Mouse (Mus musculus): ENCODE results near the gene Erich3. TPM values are rescaled to one million over a fixed set of nuclear protein-coding genes. Genes with fewer than 3 reads are reported as not detected.

Gene Erich3
- polyA plus RNA-seq, 1 experiment from 2014 or later = not detected

DNA sequence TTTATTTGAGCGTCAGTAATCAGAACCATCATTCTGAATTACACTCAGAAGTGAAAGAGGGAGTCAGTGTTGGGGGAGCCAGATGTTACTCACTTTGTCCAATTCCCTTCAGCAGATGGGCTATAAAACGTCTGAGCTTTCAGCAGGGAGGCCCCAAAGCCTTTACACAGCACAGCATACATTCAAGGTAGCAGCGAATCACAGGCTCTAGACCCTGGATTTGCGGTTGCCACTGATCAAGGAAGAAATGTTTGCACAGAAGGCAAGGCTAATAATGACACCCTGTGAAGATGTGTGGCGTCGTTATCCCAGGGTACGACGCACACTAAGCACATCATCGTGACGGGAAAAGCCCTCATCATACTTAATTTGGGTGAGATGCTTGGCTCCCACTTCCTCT, 67.8 kb downstream of the Erich3 start:
- 86% methylated on average over 10 of the region's 10 CpGs for WGBS
- ATAC-seq (replicated peaks; ENCODE audit: low FRiP score) (no peak), DNase-seq (ENCODE audit: low spot score) (no peak)
- Histone ChIP-seq H3K4me2 (no peak overlapping the region), H3K4me3 (ENCODE audit: low read depth, low read length) (no peak overlapping the region), H3K27ac (ENCODE audit: low read depth, low read length) (no peak overlapping the region), H3K9me3 (ENCODE audit: control insufficient read depth, low read length) (no peaks in the 10 kb centered on the region), H3K27me3 (replicated peaks; ENCODE audit: control insufficient read depth, insufficient read depth, low read length) (no peaks in the 10 kb centered on the region), H3K9ac (ENCODE audit: low read depth, low read length) (no peak overlapping the region), H3K4me1 (replicated peaks; ENCODE audit: control insufficient read depth, insufficient read depth, low read length) (no peaks in the 10 kb centered on the region), H3K36me3 (ENCODE audit: control insufficient read depth, insufficient read depth, low read length) (no peaks in the 10 kb centered on the region)

DNA sequence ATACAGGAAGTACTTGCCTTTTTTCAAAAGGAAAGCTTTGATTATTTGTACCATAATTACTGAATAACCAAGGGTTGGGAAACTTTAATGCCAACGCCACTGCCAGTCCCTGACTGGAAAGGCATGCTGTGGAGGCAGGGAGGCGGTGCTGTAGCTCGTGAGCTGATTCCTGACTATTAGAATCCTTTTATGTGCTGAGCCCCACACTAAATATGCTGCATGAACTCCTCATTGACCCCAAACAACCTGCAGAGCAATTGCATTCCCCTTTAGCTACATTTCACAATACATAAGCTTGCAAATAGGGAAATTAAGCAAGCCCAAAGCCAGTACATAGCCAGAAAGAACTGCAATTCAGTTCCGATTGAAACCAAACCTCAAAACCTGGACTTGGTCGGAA, 77.8 kb downstream of the Erich3 start:
- no peaks in the 10 kb centered on the region for H3K27me3 ChIP-seq (replicated peaks; ENCODE audit: control insufficient read depth, insufficient read depth, low read length)
- no peak overlapping the region for H3K4me2 ChIP-seq
- ATAC-seq (replicated peaks; ENCODE audit: low FRiP score) (no peak), DNase-seq (ENCODE audit: low spot score) (no peak)
- H3K9ac ChIP-seq (ENCODE audit: low read depth, low read length) = no peak overlapping the region
- no peaks in the 10 kb centered on the region for H3K36me3 ChIP-seq (ENCODE audit: control insufficient read depth, insufficient read depth, low read length)
- no peaks in the 10 kb centered on the region for H3K9me3 ChIP-seq (ENCODE audit: control insufficient read depth, low read length)
- H3K4me3 ChIP-seq (ENCODE audit: low read depth, low read length) = no peak overlapping the region
- no peaks in the 10 kb centered on the region for H3K4me1 ChIP-seq (replicated peaks; ENCODE audit: control insufficient read depth, insufficient read depth, low read length)
- 80% methylated on average over 5 of the region's 5 CpGs for WGBS
- no peak overlapping the region for H3K27ac ChIP-seq (ENCODE audit: low read depth, low read length)

DNA sequence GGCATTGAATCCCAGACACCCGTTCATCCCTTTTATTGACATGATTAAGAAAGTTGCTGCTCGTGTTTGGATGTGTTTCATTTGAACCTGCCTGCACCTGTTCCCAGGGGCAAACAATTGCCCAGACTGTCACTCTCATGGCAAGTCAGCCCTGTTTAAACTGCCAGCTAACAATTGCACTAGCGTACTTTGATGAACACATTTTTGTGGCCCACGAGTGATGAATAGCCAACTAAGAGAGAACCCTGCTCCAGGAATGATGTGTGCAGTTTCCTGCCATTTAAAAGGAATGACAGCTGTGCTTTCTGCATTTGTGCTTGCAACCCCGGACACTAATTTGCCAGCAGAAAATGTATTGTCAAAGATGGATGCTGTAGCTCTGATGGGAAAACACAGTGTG, 79.3 kb downstream of the Erich3 start:
- Histone ChIP-seq H3K27ac (ENCODE audit: low read depth, low read length) (no peak overlapping the region), H3K27me3 (replicated peaks; ENCODE audit: control insufficient read depth, insufficient read depth, low read length) (no peaks in the 10 kb centered on the region), H3K36me3 (ENCODE audit: control insufficient read depth, insufficient read depth, low read length) (no peaks in the 10 kb centered on the region), H3K4me3 (ENCODE audit: low read depth, low read length) (no peak overlapping the region), H3K4me1 (replicated peaks; ENCODE audit: control insufficient read depth, insufficient read depth, low read length) (no peaks in the 10 kb centered on the region), H3K4me2 (no peak overlapping the region), H3K9me3 (ENCODE audit: control insufficient read depth, low read length) (no peaks in the 10 kb centered on the region), H3K9ac (ENCODE audit: low read depth, low read length) (no peak overlapping the region)
- no peak for DNase-seq (ENCODE audit: low spot score)
- 73% methylated on average over 5 of the region's 5 CpGs for WGBS
- no peak for ATAC-seq (replicated peaks; ENCODE audit: low FRiP score)

DNA sequence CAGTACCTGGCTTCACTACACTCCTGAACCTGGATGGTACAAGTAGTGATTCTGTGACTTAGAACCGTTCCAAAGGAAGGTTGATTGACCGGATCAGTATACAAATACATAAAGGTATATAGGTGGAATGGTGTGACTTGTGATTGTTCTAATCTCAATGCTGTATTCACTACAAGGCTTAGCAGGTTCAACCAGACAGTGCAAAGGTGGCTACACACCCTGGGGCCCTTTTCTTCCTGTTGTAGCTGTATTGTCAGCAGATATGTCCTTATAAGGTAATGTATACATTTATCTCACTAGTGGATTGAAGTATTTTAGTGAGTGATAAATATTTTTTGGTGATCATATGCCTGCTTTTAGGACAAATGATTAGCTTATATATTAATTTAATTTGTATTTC, 80.7 kb downstream of the Erich3 start:
- Histone ChIP-seq H3K27ac (ENCODE audit: low read depth, low read length) (no peak overlapping the region), H3K4me1 (replicated peaks; ENCODE audit: control insufficient read depth, insufficient read depth, low read length) (no peaks in the 10 kb centered on the region), H3K27me3 (replicated peaks; ENCODE audit: control insufficient read depth, insufficient read depth, low read length) (no peaks in the 10 kb centered on the region), H3K4me2 (no peak overlapping the region), H3K36me3 (ENCODE audit: control insufficient read depth, insufficient read depth, low read length) (no peaks in the 10 kb centered on the region), H3K9ac (ENCODE audit: low read depth, low read length) (no peak overlapping the region), H3K9me3 (ENCODE audit: control insufficient read depth, low read length) (no peaks in the 10 kb centered on the region), H3K4me3 (ENCODE audit: low read depth, low read length) (no peak overlapping the region)
- DNase-seq (ENCODE audit: low spot score) (no peak), ATAC-seq (replicated peaks; ENCODE audit: low FRiP score) (no peak)
- 73% methylated on average over 2 of the region's 2 CpGs for WGBS

DNA sequence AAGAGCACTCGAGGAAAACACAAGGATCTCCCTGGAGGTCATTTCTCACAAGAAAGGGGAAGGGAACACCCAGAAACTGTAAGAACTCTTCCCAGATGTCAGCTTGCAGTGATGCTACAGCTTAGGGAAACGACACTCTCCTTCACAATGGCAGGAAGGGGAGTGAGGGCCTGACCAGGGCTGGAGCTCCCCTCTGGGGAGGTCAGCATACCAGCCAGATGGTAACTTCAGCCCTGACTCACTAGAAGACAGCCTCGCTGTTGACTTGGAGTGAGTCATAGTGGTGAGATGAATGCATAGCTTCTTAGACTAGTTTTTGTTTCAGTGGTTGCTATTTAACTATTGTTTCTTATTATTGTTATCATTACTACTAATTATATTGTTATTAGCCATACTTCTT, 90.8 kb downstream of the Erich3 start:
- 37% methylated on average over 3 of the region's 3 CpGs for WGBS
- H3K4me1 ChIP-seq (replicated peaks; ENCODE audit: control insufficient read depth, insufficient read depth, low read length) = no peaks in the 10 kb centered on the region
- H3K9me3 ChIP-seq (ENCODE audit: control insufficient read depth, low read length) = no peaks in the 10 kb centered on the region
- H3K36me3 ChIP-seq (ENCODE audit: control insufficient read depth, insufficient read depth, low read length) = no peaks in the 10 kb centered on the region
- no peak for ATAC-seq (replicated peaks; ENCODE audit: low FRiP score)
- no peak overlapping the region for H3K4me3 ChIP-seq (ENCODE audit: low read depth, low read length)
- no peak overlapping the region for H3K9ac ChIP-seq (ENCODE audit: low read depth, low read length)
- H3K27ac ChIP-seq (ENCODE audit: low read depth, low read length) = no peak overlapping the region
- DNase-seq (ENCODE audit: low spot score) = no peak
- H3K4me2 ChIP-seq = no peak overlapping the region
- no peaks in the 10 kb centered on the region for H3K27me3 ChIP-seq (replicated peaks; ENCODE audit: control insufficient read depth, insufficient read depth, low read length)

DNA sequence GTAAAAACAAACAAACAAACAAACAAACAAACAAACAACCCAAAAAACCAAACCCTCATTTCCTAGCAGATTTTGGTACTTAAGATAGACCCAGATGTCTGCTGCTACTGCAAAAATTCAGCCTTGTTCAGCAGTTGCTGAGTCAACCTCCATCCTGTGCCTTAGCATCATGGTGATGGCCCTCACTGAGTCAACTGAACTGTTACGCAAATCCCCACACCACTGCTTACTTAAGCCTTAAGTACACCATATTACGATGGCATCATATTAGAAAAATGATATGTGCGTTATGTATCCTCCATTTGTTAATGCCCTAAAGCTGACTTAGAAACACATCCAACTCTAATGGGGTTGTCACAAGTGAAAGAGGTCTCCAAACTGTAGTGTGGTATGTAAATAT, 91.6 kb downstream of the Erich3 start:
- Histone ChIP-seq H3K9ac (ENCODE audit: low read depth, low read length) (no peak overlapping the region), H3K27ac (ENCODE audit: low read depth, low read length) (no peak overlapping the region), H3K9me3 (ENCODE audit: control insufficient read depth, low read length) (no peaks in the 10 kb centered on the region), H3K4me3 (ENCODE audit: low read depth, low read length) (no peak overlapping the region), H3K27me3 (replicated peaks; ENCODE audit: control insufficient read depth, insufficient read depth, low read length) (no peaks in the 10 kb centered on the region), H3K4me1 (replicated peaks; ENCODE audit: control insufficient read depth, insufficient read depth, low read length) (no peaks in the 10 kb centered on the region), H3K4me2 (no peak overlapping the region), H3K36me3 (ENCODE audit: control insufficient read depth, insufficient read depth, low read length) (no peaks in the 10 kb centered on the region)
- ATAC-seq (replicated peaks; ENCODE audit: low FRiP score) (no peak), DNase-seq (ENCODE audit: low spot score) (no peak)
- WGBS = 87% methylated on average over 3 of the region's 3 CpGs

DNA sequence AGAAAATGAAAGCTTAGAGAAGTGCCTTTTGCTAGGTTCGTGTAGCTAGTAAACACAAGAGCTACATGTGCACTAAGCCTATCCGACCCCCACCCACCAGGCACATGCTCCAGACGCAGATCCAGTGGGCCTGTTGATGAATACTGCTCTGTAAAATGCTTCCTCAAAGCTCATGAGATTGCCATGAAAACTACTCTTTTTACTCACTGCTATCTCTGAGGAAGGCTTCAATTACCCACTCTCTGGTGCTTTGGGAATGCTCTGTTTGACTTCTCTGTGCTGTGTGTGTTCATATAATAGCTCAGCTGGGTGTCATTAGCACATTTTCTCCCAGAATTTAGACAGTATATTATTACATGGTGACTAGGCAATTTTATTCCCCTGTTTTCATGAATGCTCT, 94.4 kb downstream of the Erich3 start:
- Histone ChIP-seq H3K27ac (ENCODE audit: low read depth, low read length) (no peak overlapping the region), H3K4me1 (replicated peaks; ENCODE audit: control insufficient read depth, insufficient read depth, low read length) (no peaks in the 10 kb centered on the region), H3K4me2 (no peak overlapping the region), H3K27me3 (replicated peaks; ENCODE audit: control insufficient read depth, insufficient read depth, low read length) (no peaks in the 10 kb centered on the region), H3K36me3 (ENCODE audit: control insufficient read depth, insufficient read depth, low read length) (no peaks in the 10 kb centered on the region), H3K9ac (ENCODE audit: low read depth, low read length) (no peak overlapping the region), H3K9me3 (ENCODE audit: control insufficient read depth, low read length) (no peaks in the 10 kb centered on the region), H3K4me3 (ENCODE audit: low read depth, low read length) (no peak overlapping the region)
- 84% methylated on average over 3 of the region's 3 CpGs for WGBS
- ATAC-seq (replicated peaks; ENCODE audit: low FRiP score) = no peak
- DNase-seq (ENCODE audit: low spot score) = no peak

DNA sequence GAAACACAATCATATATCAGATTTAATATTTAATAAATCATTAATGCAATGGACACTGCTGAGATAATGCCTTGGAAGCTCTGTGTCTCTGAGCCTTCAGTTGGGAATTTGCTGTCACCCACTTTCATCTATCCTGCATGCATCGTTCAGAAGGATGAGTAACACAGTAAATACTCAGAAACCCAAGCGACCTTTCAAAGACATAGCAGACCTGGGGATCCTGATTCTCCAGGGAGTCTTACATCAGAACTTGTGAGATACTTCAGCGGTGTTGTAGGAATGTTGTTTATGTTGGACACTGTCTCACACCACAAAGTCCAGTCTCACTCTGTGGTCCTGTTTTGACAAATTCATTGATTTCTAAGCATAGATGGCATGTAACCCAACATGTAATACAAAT, 97.4 kb downstream of the Erich3 start:
- no peak overlapping the region for H3K9ac ChIP-seq (ENCODE audit: low read depth, low read length)
- ATAC-seq (replicated peaks; ENCODE audit: low FRiP score) (no peak), DNase-seq (ENCODE audit: low spot score) (no peak)
- no peak overlapping the region for H3K27ac ChIP-seq (ENCODE audit: low read depth, low read length)
- H3K27me3 ChIP-seq (replicated peaks; ENCODE audit: control insufficient read depth, insufficient read depth, low read length) = no peaks in the 10 kb centered on the region
- WGBS = 69% methylated on average over 3 of the region's 3 CpGs
- H3K4me1 ChIP-seq (replicated peaks; ENCODE audit: control insufficient read depth, insufficient read depth, low read length) = no peaks in the 10 kb centered on the region
- no peak overlapping the region for H3K4me2 ChIP-seq
- H3K9me3 ChIP-seq (ENCODE audit: control insufficient read depth, low read length) = no peaks in the 10 kb centered on the region
- no peaks in the 10 kb centered on the region for H3K36me3 ChIP-seq (ENCODE audit: control insufficient read depth, insufficient read depth, low read length)
- no peak overlapping the region for H3K4me3 ChIP-seq (ENCODE audit: low read depth, low read length)

DNA sequence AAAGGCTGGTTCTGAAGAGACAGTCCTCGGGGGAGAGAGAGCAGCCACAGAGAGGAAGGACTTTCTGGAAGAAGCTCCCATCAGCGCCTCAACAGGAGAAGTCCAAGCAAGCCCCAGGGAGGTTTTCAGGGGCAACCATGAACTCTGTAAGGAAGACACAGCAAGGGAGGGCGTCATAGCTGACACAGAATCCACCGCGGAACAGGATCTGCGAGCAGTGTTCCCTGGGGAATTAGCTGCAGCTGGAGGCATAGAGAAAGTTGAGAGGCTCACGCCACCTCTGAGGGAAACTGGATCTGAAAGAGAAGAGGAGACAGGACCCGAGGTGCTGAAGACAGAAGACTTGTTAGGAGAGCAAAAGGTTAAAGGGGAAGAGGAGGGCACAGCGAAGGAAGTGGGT, 99.7 kb downstream of the Erich3 start:
- H3K36me3 ChIP-seq (ENCODE audit: control insufficient read depth, insufficient read depth, low read length) = no peaks in the 10 kb centered on the region
- H3K4me1 ChIP-seq (replicated peaks; ENCODE audit: control insufficient read depth, insufficient read depth, low read length) = no peaks in the 10 kb centered on the region
- H3K9ac ChIP-seq (ENCODE audit: low read depth, low read length) = no peak overlapping the region
- H3K27ac ChIP-seq (ENCODE audit: low read depth, low read length) = no peak overlapping the region
- WGBS = 66% methylated on average over 9 of the region's 9 CpGs
- DNase-seq (ENCODE audit: low spot score) (no peak), ATAC-seq (replicated peaks; ENCODE audit: low FRiP score) (no peak)
- H3K9me3 ChIP-seq (ENCODE audit: control insufficient read depth, low read length) = no peaks in the 10 kb centered on the region
- no peak overlapping the region for H3K4me3 ChIP-seq (ENCODE audit: low read depth, low read length)
- no peaks in the 10 kb centered on the region for H3K27me3 ChIP-seq (replicated peaks; ENCODE audit: control insufficient read depth, insufficient read depth, low read length)
- H3K4me2 ChIP-seq = no peak overlapping the region

All from liver, embryonic 11.5 days (tissue).